Mouse (Mus musculus): Measurements from ENCODE around the gene Prl8a9. TPM values are rescaled to one million over a fixed set of nuclear protein-coding genes. Genes with fewer than 3 reads are reported as not detected.

Gene Prl8a9
- total and polyA plus RNA-seq, 3 experiments: not detected

DNA sequence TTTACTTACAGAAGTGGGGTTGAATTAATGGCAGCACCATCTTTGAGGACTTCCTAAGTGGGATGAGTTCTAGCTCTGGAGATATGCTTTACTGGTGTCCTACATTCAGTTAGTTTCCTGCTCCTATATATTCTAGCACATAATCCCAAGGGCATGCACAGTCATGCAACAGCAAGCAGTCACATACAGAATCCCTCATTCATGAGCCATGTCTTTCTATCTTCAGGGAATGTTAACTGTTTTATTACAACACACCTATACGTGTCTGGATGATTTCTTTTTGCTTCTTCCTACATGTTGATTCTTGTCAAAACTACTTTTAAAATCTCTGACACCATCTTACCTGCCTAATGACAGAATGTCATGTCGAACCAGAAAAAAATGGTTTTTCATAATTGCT is 17.7 kb upstream of the Prl8a9 start, which contains the start of gene Prl8a1:
Prl8a1 (minus strand) TSS at position 101 of the 400 bp plus-strand sequence.
- Histone ChIP-seq H3K4me1 (ENCODE audit: control insufficient read depth in 1 of 2, insufficient read depth in 2 of 2) (no peaks in the 10 kb centered on the region), H3K27me3 (replicated peaks) (no peaks in the 10 kb centered on the region), H3K4me3 (replicated peaks in 1 of 3; ENCODE audit: low read depth in 2 of 3, low read length in 2 of 3, poor library complexity in 1 of 3) (no peak within 1 kb of the TSS), H3K9ac (ENCODE audit: insufficient read depth, low read depth) (no peak within 1 kb of the TSS), H3K36me3 (replicated peaks in 1 of 2; ENCODE audit: control insufficient read depth in 1 of 2, insufficient read depth in 1 of 2, low read length in 1 of 2) (no peaks in the 10 kb centered on the region), H3K4me2 (ENCODE audit: insufficient read depth, low read depth, poor library complexity, severe bottlenecking) (no peak within 1 kb of the TSS), H3K9me3 (replicated peaks; ENCODE audit: low read length) (no peaks in the 10 kb centered on the region), H3K27ac (ENCODE audit: insufficient read depth, low read depth) (no peak within 1 kb of the TSS), H3K79me2 (replicated peaks; ENCODE audit: control insufficient read depth, extremely low read depth, insufficient read depth, poor library complexity, severe bottlenecking) (no peaks in the 10 kb centered on the region)
- in situ Hi-C loops (cut with MboI; ENCODE audit: low pct_ligation_motif_present, low pct_unique_long_range_greater_than_20kb, low sequenced_read_pairs) (no loop called here), dilution Hi-C loops (cut with MboI; ENCODE audit: extremely low pct_ligation_motif_present, extremely low pct_unique_long_range_greater_than_20kb, low sequenced_read_pairs) (no loop called here)
- no peak for DNase-seq (ENCODE audit: extremely low read depth)
- TF ChIP-seq NRF1 (IDR thresholded peaks at IDR 0.05; ENCODE audit: low read depth, low read length) (no peak), USF1 (IDR thresholded peaks at IDR 0.05; ENCODE audit: low read depth, low read length) (no peak), CHD2 (IDR thresholded peaks at IDR 0.05; ENCODE audit: low read length) (no peak), JUND (conservative IDR thresholded peaks at IDR 0.05; ENCODE audit: low read depth, low read length) (no peak), RAD21 (IDR thresholded peaks at IDR 0.05; ENCODE audit: low read depth, low read length) (no peak), ETS1 (conservative IDR thresholded peaks at IDR 0.05; ENCODE audit: low read depth, low read length) (no peak), USF2 (conservative IDR thresholded peaks at IDR 0.05; ENCODE audit: low read depth, low read length) (no peak), MEF2A (IDR thresholded peaks at IDR 0.05; ENCODE audit: borderline replicate concordance, low read depth, low read length) (no peak), JUN (IDR thresholded peaks at IDR 0.05; ENCODE audit: insufficient read depth, low read depth, low read length) (no peak), SIN3A (IDR thresholded peaks at IDR 0.05; ENCODE audit: low read length) (no peak), ZC3H11A (IDR thresholded peaks at IDR 0.05; ENCODE audit: low read depth, low read length) (no peak), TCF12 (IDR thresholded peaks at IDR 0.05; ENCODE audit: low read depth, low read length) (no peak), ZNF384 (IDR thresholded peaks at IDR 0.05; ENCODE audit: low read depth, low read length) (no peak), MAFK (IDR thresholded peaks at IDR 0.05; ENCODE audit: insufficient replicate concordance, low read length) (no peak), GABPA (IDR thresholded peaks at IDR 0.05; ENCODE audit: insufficient replicate concordance, low read depth, low read length) (no peak), NELFE (IDR thresholded peaks at IDR 0.05; ENCODE audit: low read depth, low read length) (no peak), MAZ (IDR thresholded peaks at IDR 0.05; ENCODE audit: low read depth, low read length) (no peak), CHD1 (IDR thresholded peaks at IDR 0.05; ENCODE audit: low read depth, low read length) (no peak), EP300 (IDR thresholded peaks at IDR 0.05; ENCODE audit: low read length) (no peak)

DNA sequence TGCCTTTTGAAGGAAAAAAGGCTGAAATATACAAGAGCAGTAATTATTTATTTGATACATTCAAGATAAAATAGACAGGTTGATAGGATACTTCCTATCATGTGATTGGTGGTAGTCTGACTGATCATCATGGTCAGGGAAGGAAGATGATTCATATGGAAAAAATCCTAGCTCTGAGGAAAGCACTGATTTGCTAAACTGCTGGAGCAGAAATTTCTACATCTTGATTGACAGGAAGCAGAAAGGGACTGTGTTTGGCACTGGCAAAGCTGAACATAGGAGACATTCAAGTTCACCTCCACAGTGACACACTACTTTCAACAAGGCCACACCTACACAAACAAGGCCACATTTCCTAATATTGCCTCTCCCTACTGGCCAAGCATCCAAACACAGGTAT is 11.1 kb downstream of the Prl8a9 start:
- no peaks in the 10 kb centered on the region for H3K9me3 ChIP-seq (replicated peaks; ENCODE audit: low read length)
- no peaks in the 10 kb centered on the region for H3K27me3 ChIP-seq (replicated peaks)
- H3K36me3 ChIP-seq (replicated peaks in 1 of 2; ENCODE audit: control insufficient read depth in 1 of 2, insufficient read depth in 1 of 2, low read length in 1 of 2): no peaks in the 10 kb centered on the region
- H3K27ac ChIP-seq (ENCODE audit: insufficient read depth, low read depth): no peak overlapping the region
- no peak for DNase-seq (ENCODE audit: extremely low read depth)
- no peaks in the 10 kb centered on the region for H3K79me2 ChIP-seq (replicated peaks; ENCODE audit: control insufficient read depth, extremely low read depth, insufficient read depth, poor library complexity, severe bottlenecking)
- no peaks in the 10 kb centered on the region for H3K4me1 ChIP-seq (ENCODE audit: control insufficient read depth in 1 of 2, insufficient read depth in 2 of 2)
- dilution Hi-C loops (cut with MboI; ENCODE audit: extremely low pct_ligation_motif_present, extremely low pct_unique_long_range_greater_than_20kb, low sequenced_read_pairs): no loop called here
- in situ Hi-C loops (cut with MboI; ENCODE audit: low pct_ligation_motif_present, low pct_unique_long_range_greater_than_20kb, low sequenced_read_pairs): no loop called here
- H3K9ac ChIP-seq (ENCODE audit: insufficient read depth, low read depth): no peak overlapping the region
- no peak for TF ChIP-seq TCF12 (IDR thresholded peaks at IDR 0.05; ENCODE audit: low read depth, low read length)
- TF ChIP-seq ELF1 (IDR thresholded peaks at IDR 0.05; ENCODE audit: low read depth, low read length): no peak
- no peak for TF ChIP-seq GABPA (IDR thresholded peaks at IDR 0.05; ENCODE audit: insufficient replicate concordance, low read depth, low read length)
- TF ChIP-seq PAX5 (IDR thresholded peaks at IDR 0.05; ENCODE audit: low read length): no peak
- TF ChIP-seq E2F4 (IDR thresholded peaks at IDR 0.05; ENCODE audit: insufficient replicate concordance, low read depth, low read length): no peak
- no peak for TF ChIP-seq TBP (conservative IDR thresholded peaks at IDR 0.05; ENCODE audit: low read depth, low read length)
- no peak for TF ChIP-seq CTCF (conservative IDR thresholded peaks at IDR 0.05 in 1 of 2, IDR thresholded peaks at IDR 0.05 in 1 of 2; ENCODE audit: low read depth in 2 of 2, low read length in 2 of 2)
- TF ChIP-seq HCFC1 (IDR thresholded peaks at IDR 0.05; ENCODE audit: low read depth, low read length): no peak
- no peak for TF ChIP-seq ETS1 (conservative IDR thresholded peaks at IDR 0.05; ENCODE audit: low read depth, low read length)
- no peak overlapping the region for H3K4me3 ChIP-seq (replicated peaks in 1 of 3; ENCODE audit: low read depth in 2 of 3, low read length in 2 of 3, poor library complexity in 1 of 3)
- no peak overlapping the region for H3K4me2 ChIP-seq (ENCODE audit: insufficient read depth, low read depth, poor library complexity, severe bottlenecking)

Measured in CH12.LX (cell line).